Mouse (Mus musculus) liver, embryonic 14.5 days (tissue): ENCODE measurements at regions not wholly inside any gene's neighbourhood (a gene's known extent, or its start where the extent isn't known, plus 50 kb on each side); places are given as distances from the start of the nearest gene placed in this dataset.

Experiments used
- CTCF ChIP-seq: IDR thresholded peaks from 2 replicates; pipeline ENCODE4 v1.5.1; 2016; ENCODE audit warnings: antibody characterized with exemption, low read depth, control low read depth
- EP300 ChIP-seq: IDR thresholded peaks from 2 replicates; pipeline ENCODE4 v1.6.1; 2016; ENCODE audit warnings: antibody characterized with exemption, low read depth

- TF ChIP-seq CTCF, result no peak
- no peak for TF ChIP-seq EP300
These were observed 566.0 kb upstream of the Mef2c start for GRCm38 (mm10) chr13:82937856-82938255.
